Mouse (Mus musculus) frontal cortex, adult 2 months (tissue): ENCODE results near the gene Acoxl. TPM values are rescaled to one million over a fixed set of nuclear protein-coding genes. Genes with fewer than 3 reads are reported as not detected.

Experiments used
- DNase-seq, 2 experiments: peaks; one replicate each; pipeline ENCODE4 v3.0.0; 2022; ENCODE audit warnings: low spot score in 1 of 2; ENCODE audit errors: extremely low spot score in 1 of 2
- polyA plus RNA-seq: library from polyadenylated mRNA; depleted of rRNA; stranded (reverse); fragments of >200 nt; gene quantifications from 2 replicates; pipeline ENCODE4 v1.2.3, GENCODE M21; 2012

Acoxl gene
- polyA plus RNA-seq, 1 experiment: 0.06 TPM

GRCm38 (mm10) chr2:128023855-128024254, 185.2 kb downstream of the Acoxl start:
- DNase-seq: no peak

GRCm38 (mm10) chr2:128027696-128028095, 189.0 kb downstream of the Acoxl start:
- no peak for DNase-seq

- DNase-seq: no peak
These were observed 191.3 kb downstream of the Acoxl start for GRCm38 (mm10) chr2:128029968-128030367.

GRCm38 (mm10) chr2:128032111-128032510, 193.4 kb downstream of the Acoxl start:
- DNase-seq: no peak

- DNase-seq: no peak
These were observed 194.8 kb downstream of the Acoxl start for GRCm38 (mm10) chr2:128033503-128033902.

- no peak for DNase-seq
These were observed 195.5 kb downstream of the Acoxl start for GRCm38 (mm10) chr2:128034066-128034665.

GRCm38 (mm10) chr2:128038259-128038890, 199.7 kb downstream of the Acoxl start:
- DNase-seq: peak; percentile 17 to 29

- DNase-seq: peak; percentile 6 to 26
These were observed 202.5 kb downstream of the Acoxl start for GRCm38 (mm10) chr2:128041066-128041750.

- no peak for DNase-seq
These were observed 207.8 kb downstream of the Acoxl start for GRCm38 (mm10) chr2:128046454-128046853.

GRCm38 (mm10) chr2:128054905-128055304, 216.2 kb downstream of the Acoxl start:
- no peak for DNase-seq

GRCm38 (mm10) chr2:128057872-128058271, 219.2 kb downstream of the Acoxl start:
- DNase-seq: no peak

GRCm38 (mm10) chr2:128058627-128059026, 220.0 kb downstream of the Acoxl start:
- DNase-seq: no peak

GRCm38 (mm10) chr2:128060213-128060612, 221.5 kb downstream of the Acoxl start:
- DNase-seq: no peak

- DNase-seq: no peak
These were observed 222.1 kb downstream of the Acoxl start for GRCm38 (mm10) chr2:128060680-128061287.

GRCm38 (mm10) chr2:128061491-128061890, 222.8 kb downstream of the Acoxl start:
- no peak for DNase-seq

- no peak for DNase-seq
These were observed 224.1 kb downstream of the Acoxl start for GRCm38 (mm10) chr2:128062756-128063155.

GRCm38 (mm10) chr2:128065013-128065412, 226.3 kb downstream of the Acoxl start:
- DNase-seq: peak in 1 of 2 experiments; percentile 27

- DNase-seq: no peak
These were observed 226.9 kb downstream of the Acoxl start for GRCm38 (mm10) chr2:128065576-128065975.

- DNase-seq: no peak
These were observed 228.5 kb downstream of the Acoxl start for GRCm38 (mm10) chr2:128067162-128067561.

- DNase-seq: no peak
These were observed 228.9 kb downstream of the Acoxl start for GRCm38 (mm10) chr2:128067596-128067995.

GRCm38 (mm10) chr2:128068176-128068575, 229.5 kb downstream of the Acoxl start:
- no peak for DNase-seq
